Comparison of ENCODE assay signal across 8 mouse cellular contexts in the genomic region with DNA sequence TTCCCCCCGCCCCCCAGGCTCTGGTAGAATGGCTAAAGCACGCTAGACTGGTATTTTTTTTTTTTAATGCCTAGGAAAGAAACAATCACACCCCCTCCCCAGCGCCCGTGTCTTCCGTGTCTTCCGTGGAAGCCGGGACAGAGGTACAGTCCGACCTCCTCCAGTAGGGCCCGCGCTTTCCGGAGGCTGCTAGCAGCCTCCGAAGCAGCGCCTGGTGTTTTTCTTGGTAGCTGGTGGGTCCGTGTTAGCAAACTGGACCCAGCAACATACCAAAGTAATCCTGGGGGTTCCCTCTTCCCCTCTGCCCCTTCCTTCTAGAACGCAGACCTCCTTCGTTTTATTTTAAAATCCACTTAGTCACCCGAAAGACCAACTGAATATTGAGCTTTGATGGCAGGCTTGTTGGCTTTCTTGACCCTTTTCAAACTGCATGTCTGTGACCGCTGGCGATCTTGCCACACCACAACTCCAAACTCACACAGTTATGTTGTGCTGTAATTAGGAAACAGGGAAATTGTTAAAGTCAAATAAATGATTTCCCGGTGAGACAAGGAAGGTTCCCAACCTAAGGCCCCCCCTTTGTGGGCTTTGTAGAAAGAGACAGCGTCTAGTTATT. TPM values are rescaled to one million over a fixed set of nuclear protein-coding genes. Genes with fewer than 3 reads are reported as not detected.
DNase-seq lines count a peak whose midpoint lies in the region; ATAC-seq lines count a peak whose summit lies in the region.

No protein-coding gene starts in this region.

- peak overlapping the region; percentile 44 for H3K4me3 ChIP-seq in forebrain, embryonic 15.5 days
- peak overlapping the region; percentile 75 for H3K4me3 ChIP-seq in limb, embryonic 11.5 days (ENCODE audit: low read depth, low read length)
- H3K4me3 ChIP-seq in neural tube, embryonic 14.5 days (ENCODE audit: low read depth, low read length): peak overlapping the region; percentile 41

- H3K9me3 ChIP-seq in forebrain, embryonic 15.5 days: no peaks in the 10 kb centered on the region
- H3K9me3 ChIP-seq in limb, embryonic 11.5 days (ENCODE audit: control insufficient read depth, low read length): no peaks in the 10 kb centered on the region
- H3K9me3 ChIP-seq in neural tube, embryonic 14.5 days (ENCODE audit: control insufficient read depth, low read length): no peaks in the 10 kb centered on the region

- H3K27me3 ChIP-seq in forebrain, embryonic 15.5 days: no peaks in the 10 kb centered on the region; the same call in 1 of the 2 replicates
- no peaks in the 10 kb centered on the region for H3K27me3 ChIP-seq in limb, embryonic 11.5 days (ENCODE audit: control insufficient read depth, insufficient read depth, low read length)
- no peaks in the 10 kb centered on the region for H3K27me3 ChIP-seq in neural tube, embryonic 14.5 days (ENCODE audit: control insufficient read depth, insufficient read depth, low read length)

- H3K27ac ChIP-seq in forebrain, embryonic 15.5 days (replicated peaks): peak overlapping the region; percentile 87
- peak overlapping the region; percentile 99 for H3K27ac ChIP-seq in limb, embryonic 11.5 days (replicated peaks; ENCODE audit: low read depth, low read length)
- H3K27ac ChIP-seq in neural tube, embryonic 14.5 days (ENCODE audit: low read depth, low read length): no peak overlapping the region; the same call in 1 of the 2 replicates

- H3K9ac ChIP-seq in forebrain, embryonic 15.5 days (replicated peaks): peak overlapping the region; percentile 64
- peak overlapping the region; percentile 91 for H3K9ac ChIP-seq in limb, embryonic 11.5 days (ENCODE audit: low read length)
- peak overlapping the region; percentile 57; the same call in 1 of the 2 replicates for H3K9ac ChIP-seq in neural tube, embryonic 14.5 days (replicated peaks; ENCODE audit: low read depth, low read length)

- H3K36me3 ChIP-seq in forebrain, embryonic 15.5 days: no peaks in the 10 kb centered on the region
- H3K36me3 ChIP-seq in limb, embryonic 11.5 days (ENCODE audit: control insufficient read depth, insufficient read depth, low read length): no peaks in the 10 kb centered on the region
- H3K36me3 ChIP-seq in neural tube, embryonic 14.5 days (ENCODE audit: control insufficient read depth, insufficient read depth, low read length): no peaks in the 10 kb centered on the region

- 3% methylated on average over 21 of the region's 21 CpGs for WGBS in forebrain, embryonic 15.5 days
- WGBS in limb, embryonic 11.5 days: under 1% methylated on average over 21 of the region's 21 CpGs
- WGBS in neural tube, embryonic 14.5 days: under 1% methylated on average over 21 of the region's 21 CpGs

- DNase-seq in adrenal gland, adult (ENCODE audit: inconsistent age in 2 of 2, low spot score in 1 of 2): peak; percentile 23 to 62
- no peak for DNase-seq in adrenal gland, adult 8-10 months
- peak; percentile 56 for DNase-seq in 3T3-L1 (ENCODE audit: low read depth, low spot score)
- DNase-seq in limb, embryonic 11.5 days (ENCODE audit: low spot score): peak; percentile 62
- no peak for DNase-seq in spleen, postnatal 4 days (ENCODE audit: low spot score in 2 of 2)
- DNase-seq in gastrocnemius, adult 18-20 months (ENCODE audit: low spot score): no peak

- ATAC-seq in forebrain, embryonic 15.5 days (replicated peaks): no peak
- ATAC-seq in limb, embryonic 11.5 days (ENCODE audit: insufficient number of reproducible peaks, low FRiP score, low TSS enrichment, low read depth): no peak
- no peak for ATAC-seq in neural tube, embryonic 14.5 days (ENCODE audit: low read depth)

- peaks cover 87% of the 10 kb centered on the region for H3K4me1 ChIP-seq in forebrain, embryonic 15.5 days
- H3K4me1 ChIP-seq in limb, embryonic 11.5 days (ENCODE audit: control insufficient read depth, insufficient read depth, low read length): peaks cover 56% of the 10 kb centered on the region
- peaks cover 21% of the 10 kb centered on the region for H3K4me1 ChIP-seq in neural tube, embryonic 14.5 days (ENCODE audit: control insufficient read depth, insufficient read depth, low read length)

- peak overlapping the region; percentile 68 for H3K4me2 ChIP-seq in forebrain, embryonic 15.5 days (replicated peaks)
- H3K4me2 ChIP-seq in limb, embryonic 11.5 days (ENCODE audit: low read depth, severe bottlenecking): peak overlapping the region; percentile 94
- peak overlapping the region; percentile 54 for H3K4me2 ChIP-seq in neural tube, embryonic 14.5 days (ENCODE audit: low read depth, low read length)

RNA-seq across cellular contexts. Expression of gene Tcf7l2, which starts 3.1 kb away (rescaled TPM):
- 10 to 100 TPM; 15.4 to 39.4 (median 26.8) TPM for total RNA-seq in adrenal gland, adult 8-10 months (2022)
- polyA plus RNA-seq in forebrain, embryonic 15.5 days (2015; fragmentation: Nextera tagmentation; extraction: Ambion mirVana): 95.4 and 131 TPM in 2 replicates
- 225 and 233 TPM in 2 replicates for polyA plus RNA-seq in limb, embryonic 11.5 days (2014; fragmentation: Nextera tagmentation; extraction: Ambion mirVana)
- polyA plus RNA-seq in neural tube, embryonic 14.5 days (2014; fragmentation: Nextera tagmentation; extraction: Ambion mirVana): 15.5 and 16.7 TPM in 2 replicates
- 1 to 10 TPM; 6.9 to 7.8 TPM for total RNA-seq in gastrocnemius, adult 18-20 months (2021)

Comparison
In these comparisons a context has a peak if more than half of its experiments do, and no peak if none do; other contexts are left out.
1. DNase-seq: peak in adrenal gland, adult (2 of 2), 3T3-L1 (single experiment) and limb, embryonic 11.5 days (single experiment); none in adrenal gland, adult 8-10 months (single experiment), spleen, postnatal 4 days (0 of 2) and gastrocnemius, adult 18-20 months (single experiment).
2. Peak in every context shown above with its lines, with median percentiles within 50 percentile points of each other: H3K4me2 ChIP-seq, H3K4me3 ChIP-seq and H3K9ac ChIP-seq.